Mouse (Mus musculus): ENCODE measurements around the gene Doc2b.

- TF ChIP-seq CTCF (IDR thresholded peaks at IDR 0.05) (0 out of 2 replicates have a peak, but pooled peaks have one; percentile 11), EP300 (IDR thresholded peaks at IDR 0.05) (peak; percentile 47; the same call in 1 of the 2 replicates)
These were observed 63.2 kb downstream of the Doc2b start, which contains the start of gene Ywhae for GRCm38 (mm10) chr11:75732434-75733226.

Data from lung, postnatal 0 days (tissue).